Mouse (Mus musculus): ENCODE measurements around the gene Ajuba.

Ajuba gene

GRCm38 (mm10) chr14:54591056-54591455, 13.7 kb upstream of the Ajuba start:
- peak; percentile 1 for DNase-seq

DNA sequence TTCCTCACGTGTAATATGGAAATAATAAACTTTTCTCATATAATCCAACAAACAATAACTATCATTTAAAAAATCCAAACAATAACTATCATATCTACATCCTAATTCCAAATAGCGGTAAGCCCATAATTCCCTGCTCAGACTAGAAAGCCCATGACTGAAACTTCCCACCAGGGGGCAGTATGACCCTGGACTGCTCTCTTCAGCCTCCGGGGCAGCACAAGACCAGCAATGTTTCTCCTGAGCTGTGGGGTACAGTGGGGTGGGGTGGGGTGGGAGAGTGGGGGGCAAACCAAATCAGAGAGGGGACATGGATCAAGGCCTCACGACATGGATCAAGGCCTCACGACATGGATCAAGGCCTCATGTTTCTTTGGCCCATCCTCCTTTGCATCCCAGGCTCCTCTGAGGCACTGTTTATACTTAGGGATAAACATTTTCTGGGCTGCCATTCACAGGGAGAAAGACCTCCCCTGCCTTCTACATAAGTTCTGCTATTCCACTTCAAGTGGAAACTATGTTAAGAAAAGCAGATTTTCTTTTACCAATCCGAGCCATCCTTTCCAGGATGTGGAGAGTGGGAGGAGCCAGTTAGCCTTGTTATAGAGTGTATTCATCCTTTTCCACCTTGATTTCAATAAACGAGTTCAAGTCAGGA, 6.5 kb upstream of the Ajuba start:
- no peak for DNase-seq

DNA sequence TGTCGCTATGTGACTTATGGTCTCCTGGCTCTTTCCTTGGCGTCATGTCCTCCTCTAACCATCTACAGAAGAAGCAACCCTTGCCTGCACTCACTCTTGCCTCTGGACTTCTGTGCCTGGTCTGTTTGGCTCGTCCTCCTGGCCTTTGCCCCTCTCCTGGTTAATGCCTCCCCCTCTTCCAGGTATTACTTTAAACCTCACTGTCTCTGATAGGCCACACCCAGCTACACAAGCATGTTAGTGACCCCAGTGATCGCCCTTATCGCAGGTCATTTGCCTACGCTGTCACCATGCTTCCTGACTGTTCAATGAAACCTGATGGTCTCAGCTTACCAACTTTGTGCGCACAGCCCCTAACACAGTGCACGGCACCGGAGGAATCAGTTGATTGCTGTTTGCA, 5.2 kb upstream of the Ajuba start:
- DNase-seq = no peak

GRCm38 (mm10) chr14:54579638-54580037, 2.3 kb upstream of the Ajuba start:
- DNase-seq = no peak

DNA sequence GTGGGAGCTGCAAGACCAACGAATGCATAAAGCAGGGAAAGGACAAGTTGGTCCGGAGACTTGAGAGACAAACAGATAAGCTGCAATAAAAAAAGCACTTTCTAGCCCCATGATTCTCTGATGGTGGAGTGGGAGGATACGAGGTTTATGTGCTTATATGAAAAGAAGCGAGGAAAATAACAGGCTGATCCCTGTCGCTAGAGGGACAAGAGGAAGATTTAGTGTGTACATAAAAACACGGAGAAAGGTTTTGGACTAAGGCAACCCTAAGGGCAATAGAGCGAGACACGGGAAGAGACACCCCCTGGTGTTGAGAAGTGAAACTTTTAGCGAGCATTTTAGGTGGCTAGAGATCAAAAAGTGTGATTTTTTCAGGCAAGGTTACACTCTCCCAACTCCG, 705 bp upstream of the Ajuba start:
- DNase-seq = no peak

GRCm38 (mm10) chr14:54576241-54577088, 893 bp downstream of the Ajuba start:
- no peak for DNase-seq

GRCm38 (mm10) chr14:54575631-54576030, 1.7 kb downstream of the Ajuba start:
- no peak for DNase-seq

GRCm38 (mm10) chr14:54575031-54575430, 2.3 kb downstream of the Ajuba start:
- DNase-seq = no peak

GRCm38 (mm10) chr14:54574253-54574652, 3.1 kb downstream of the Ajuba start:
- no peak for DNase-seq

GRCm38 (mm10) chr14:54572790-54573736, 4.3 kb downstream of the Ajuba start:
- DNase-seq = no peak

- DNase-seq = no peak
These were observed 5.2 kb downstream of the Ajuba start for GRCm38 (mm10) chr14:54572122-54572521.

- DNase-seq = no peak
These were observed 7.6 kb downstream of the Ajuba start for GRCm38 (mm10) chr14:54569451-54570392.

- DNase-seq = peak; percentile 60
These were observed 8.5 kb downstream of the Ajuba start for GRCm38 (mm10) chr14:54568694-54569414.

- no peak for DNase-seq
These were observed 16.7 kb downstream of the Ajuba start for GRCm38 (mm10) chr14:54560527-54561242.

GRCm38 (mm10) chr14:54557330-54557729, 20.0 kb downstream of the Ajuba start:
- no peak for DNase-seq

DNA sequence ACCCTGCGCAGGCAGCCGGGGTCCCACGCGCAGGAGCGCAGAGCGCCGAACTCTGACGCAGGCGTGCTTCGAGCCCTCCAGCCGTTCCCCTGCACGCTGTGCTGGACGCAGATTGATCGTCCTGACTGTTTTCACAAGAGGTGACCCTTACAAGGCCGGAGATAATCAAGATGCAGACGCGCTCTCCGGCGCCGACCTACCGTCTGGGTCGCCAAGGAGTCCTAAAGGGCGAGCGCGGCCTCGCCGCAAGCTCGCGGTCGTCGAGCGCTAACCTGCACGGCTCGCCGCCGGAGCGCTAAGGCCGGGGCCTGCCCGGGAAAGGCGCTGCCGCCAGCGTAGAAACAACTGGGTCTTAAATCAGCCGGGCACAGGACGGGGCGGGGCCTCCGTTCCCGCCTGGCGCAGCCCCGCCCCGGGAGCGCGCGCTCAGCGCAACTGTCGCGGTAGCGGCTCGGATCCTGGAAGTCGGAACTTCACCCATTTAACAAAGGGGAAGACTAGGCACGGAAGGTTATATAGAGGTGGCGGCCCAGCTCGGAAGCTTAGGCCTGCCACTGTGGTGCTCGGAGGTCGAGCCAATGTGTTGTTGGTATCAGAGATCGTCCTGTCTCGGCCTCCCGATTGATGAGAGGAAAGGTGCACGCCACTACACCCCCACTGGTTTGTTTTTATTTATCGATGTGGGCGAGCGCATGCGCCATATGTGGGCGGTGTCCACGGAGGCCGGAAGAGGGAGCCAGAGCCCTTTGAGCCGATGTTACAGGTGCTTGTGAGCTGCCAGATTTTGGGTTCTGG, 23.2 kb downstream of the Ajuba start, which contains the start of gene Haus4:
Gene Haus4, minus strand, starts transcription at position 642 of the 795 bp plus-strand sequence.
- DNase-seq = peak; percentile 70

- no peak for DNase-seq
These were observed 23.8 kb downstream of the Ajuba start for GRCm38 (mm10) chr14:54553454-54553974.

DNA sequence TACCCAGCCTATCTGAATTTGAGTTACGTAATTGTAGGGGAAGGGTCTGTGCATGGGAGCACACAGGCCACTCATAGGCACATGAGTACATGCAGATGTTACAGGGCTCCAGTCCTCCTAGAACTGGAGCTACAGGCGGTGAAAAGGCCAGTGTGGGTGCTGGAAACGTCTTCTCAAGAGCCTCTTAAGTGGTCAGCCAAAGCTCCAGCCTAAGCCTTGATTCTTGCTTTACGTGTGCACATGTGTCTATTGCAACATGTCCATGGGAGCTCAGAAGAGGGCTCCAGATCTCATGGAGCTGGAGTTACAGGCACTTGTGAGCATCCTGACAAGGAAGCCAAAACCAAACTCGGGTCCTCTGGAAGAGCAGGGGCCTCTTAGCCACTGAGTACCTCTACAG, 32.7 kb downstream of the Ajuba start:
- no peak for DNase-seq

GRCm38 (mm10) chr14:54540771-54541170, 36.6 kb downstream of the Ajuba start:
- DNase-seq = no peak

Data from cerebellum, adult 11-12 months (tissue).